Mouse (Mus musculus) megakaryocyte, embryonic 14.5 days (primary cell): ENCODE results near the gene Tor2a.

Experiments
- FLI1 ChIP-seq: IDR thresholded peaks from 2 replicates; pipeline ENCODE4 v1.6.1; 2012; ENCODE audit warnings: low read length, inconsistent platforms, mixed read lengths
- GATA1 ChIP-seq: IDR thresholded peaks from 3 replicates; pipeline ENCODE4 v1.6.1; 2012; ENCODE audit warnings: mixed read lengths, low read length, inconsistent platforms, borderline replicate concordance

DNA sequence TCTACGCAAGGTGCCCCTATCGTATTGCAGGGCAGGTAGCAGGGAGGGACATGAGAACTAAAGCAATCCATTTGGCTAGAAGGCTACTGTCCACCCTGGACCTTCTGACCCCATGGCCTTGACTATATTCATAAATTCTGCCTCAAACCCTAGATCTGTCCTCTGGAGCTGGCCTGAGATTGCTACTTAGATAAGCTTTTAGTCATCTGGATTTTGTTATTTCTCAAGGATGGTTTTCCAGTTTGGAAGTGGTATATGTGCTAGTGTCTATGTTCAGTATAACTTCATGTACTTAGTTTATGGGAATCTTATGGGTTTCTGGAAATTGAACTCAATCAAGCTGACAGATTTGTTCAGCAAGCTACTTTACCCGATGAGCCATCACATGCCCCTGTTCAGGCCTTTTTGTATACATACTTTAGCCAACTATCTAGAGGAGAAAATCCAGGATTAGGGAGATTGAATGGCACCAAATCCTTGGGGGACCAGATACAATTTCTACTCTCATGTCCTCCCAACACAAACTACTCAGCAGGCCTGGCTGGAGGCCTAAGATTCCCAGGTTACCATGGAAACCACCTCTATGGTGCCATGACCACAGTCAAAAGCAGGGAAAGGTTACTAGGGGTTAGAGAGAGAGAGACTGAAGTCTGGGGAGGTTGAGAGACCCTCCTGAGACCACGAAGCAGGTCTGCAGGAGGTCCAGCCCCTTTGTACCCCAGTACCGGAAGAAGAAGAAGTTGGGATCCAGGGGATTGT, 12.5 kb downstream of the Tor2a start:
- TF ChIP-seq GATA1 (no peak; the same call in 2 of the 3 replicates), FLI1 (no peak)
